Mouse (Mus musculus): Measurements from ENCODE around the gene Ywhag. TPM values are rescaled to one million over a fixed set of nuclear protein-coding genes. Genes with fewer than 3 reads are reported as not detected.

The Ywhag gene
- polyA plus RNA-seq, 1 experiment from 2014 or later, result 66.8 TPM

DNA sequence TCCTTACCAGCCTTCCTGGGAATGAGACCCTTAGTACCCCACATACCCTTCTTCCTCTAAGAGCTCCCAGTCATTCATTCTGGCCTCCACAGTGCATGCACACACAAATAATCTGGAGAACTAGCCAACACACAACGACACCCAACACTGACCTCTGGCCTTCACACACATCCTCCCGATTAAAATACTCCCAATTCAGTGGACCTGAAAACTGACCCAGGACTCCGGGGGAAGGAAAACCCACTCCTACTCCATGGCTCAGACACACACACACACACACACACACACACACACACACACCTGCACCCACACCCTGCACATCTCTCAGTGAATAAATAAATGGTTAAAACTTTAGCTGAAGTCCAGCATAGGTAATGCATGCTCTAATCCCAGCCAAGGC lies 14.5 kb downstream of the Ywhag start:
- peaks cover 52% of the 10 kb centered on the region for H3K36me3 ChIP-seq (replicated peaks; ENCODE audit: insufficient read depth, low read length)
- no peak overlapping the region for H3K4me2 ChIP-seq (ENCODE audit: low read depth, low read length)
- 85% methylated on average over 3 of the region's 3 CpGs for WGBS (ENCODE audit: insufficient replicate concordance)
- no peak for DNase-seq
- H3K4me3 ChIP-seq (ENCODE audit: low read depth, low read length), result no peak overlapping the region
- peaks cover 14% of the 10 kb centered on the region for H3K4me1 ChIP-seq (ENCODE audit: insufficient read depth)
- no peaks in the 10 kb centered on the region for H3K27me3 ChIP-seq (ENCODE audit: insufficient read depth, low read length)
- ATAC-seq, result no peak
- TF ChIP-seq CTCF (IDR thresholded peaks at IDR 0.05; ENCODE audit: low read depth), result no peak
- no peak for TF ChIP-seq EP300 (IDR thresholded peaks at IDR 0.05; ENCODE audit: low read depth)
- no peaks in the 10 kb centered on the region for H3K9me3 ChIP-seq (ENCODE audit: low read length)
- no peak overlapping the region for H3K9ac ChIP-seq (replicated peaks)
- H3K27ac ChIP-seq (ENCODE audit: low read depth), result no peak overlapping the region

DNA sequence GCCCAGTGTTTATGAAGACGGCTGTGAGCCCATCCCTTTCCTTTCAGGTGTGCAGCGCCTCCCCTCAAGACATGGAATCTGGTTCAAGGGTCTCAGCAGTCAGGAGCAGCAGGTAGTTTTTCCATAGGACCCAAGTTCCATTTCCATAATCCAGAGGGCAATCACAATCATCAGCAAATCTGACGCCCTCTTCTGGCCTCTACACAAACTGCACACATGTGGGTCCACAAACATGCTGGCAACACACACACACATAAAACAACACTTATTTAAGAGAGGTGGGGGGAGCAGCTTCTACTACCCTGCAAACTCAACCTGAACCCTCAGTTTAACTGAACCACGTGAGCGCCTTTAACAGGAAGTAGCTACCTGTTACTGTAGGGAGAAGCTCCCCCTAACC lies 15.8 kb downstream of the Ywhag start:
- Histone ChIP-seq H3K4me2 (ENCODE audit: low read depth, low read length) (no peak overlapping the region), H3K4me1 (ENCODE audit: insufficient read depth) (peaks cover 24% of the 10 kb centered on the region), H3K9ac (replicated peaks) (no peak overlapping the region), H3K27me3 (ENCODE audit: insufficient read depth, low read length) (no peaks in the 10 kb centered on the region), H3K36me3 (replicated peaks; ENCODE audit: insufficient read depth, low read length) (peaks cover 48% of the 10 kb centered on the region), H3K9me3 (ENCODE audit: low read length) (no peaks in the 10 kb centered on the region), H3K27ac (ENCODE audit: low read depth) (no peak overlapping the region), H3K4me3 (ENCODE audit: low read depth, low read length) (no peak overlapping the region)
- ATAC-seq (no peak), DNase-seq (no peak)
- 89% methylated on average over 5 of the region's 5 CpGs for WGBS (ENCODE audit: insufficient replicate concordance)
- TF ChIP-seq CTCF (IDR thresholded peaks at IDR 0.05; ENCODE audit: low read depth) (no peak), EP300 (IDR thresholded peaks at IDR 0.05; ENCODE audit: low read depth) (no peak)

DNA sequence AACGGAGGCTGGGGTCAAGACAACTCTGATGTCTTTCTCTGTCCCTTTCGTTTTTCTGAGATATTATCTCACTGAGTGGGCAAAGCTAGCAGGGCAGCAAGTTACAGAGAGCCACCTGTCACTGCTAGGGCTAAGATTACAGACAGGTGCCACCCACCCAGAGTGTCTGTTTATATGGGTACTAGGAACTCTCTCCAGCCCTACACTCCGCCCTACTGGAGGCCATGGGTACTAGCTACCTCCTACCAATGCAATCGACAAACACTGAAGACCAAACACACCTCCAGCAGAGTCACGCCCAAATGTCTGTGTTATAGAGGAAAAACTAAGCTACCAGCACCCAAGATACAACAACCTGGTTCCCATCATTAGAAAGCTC lies 16.4 kb downstream of the Ywhag start:
- DNase-seq (no peak), ATAC-seq (no peak)
- H3K9me3 ChIP-seq (ENCODE audit: low read length), result no peaks in the 10 kb centered on the region
- no peak overlapping the region for H3K9ac ChIP-seq (replicated peaks)
- peaks cover 48% of the 10 kb centered on the region for H3K36me3 ChIP-seq (replicated peaks; ENCODE audit: insufficient read depth, low read length)
- TF ChIP-seq CTCF (IDR thresholded peaks at IDR 0.05; ENCODE audit: low read depth) (no peak), EP300 (IDR thresholded peaks at IDR 0.05; ENCODE audit: low read depth) (no peak)
- peaks cover 30% of the 10 kb centered on the region for H3K4me1 ChIP-seq (ENCODE audit: insufficient read depth)
- H3K4me2 ChIP-seq (ENCODE audit: low read depth, low read length), result no peak overlapping the region
- no peak overlapping the region for H3K4me3 ChIP-seq (ENCODE audit: low read depth, low read length)
- H3K27me3 ChIP-seq (ENCODE audit: insufficient read depth, low read length), result no peaks in the 10 kb centered on the region
- WGBS (ENCODE audit: insufficient replicate concordance), result 85% methylated on average over 5 of the region's 5 CpGs
- H3K27ac ChIP-seq (ENCODE audit: low read depth), result no peak overlapping the region

DNA sequence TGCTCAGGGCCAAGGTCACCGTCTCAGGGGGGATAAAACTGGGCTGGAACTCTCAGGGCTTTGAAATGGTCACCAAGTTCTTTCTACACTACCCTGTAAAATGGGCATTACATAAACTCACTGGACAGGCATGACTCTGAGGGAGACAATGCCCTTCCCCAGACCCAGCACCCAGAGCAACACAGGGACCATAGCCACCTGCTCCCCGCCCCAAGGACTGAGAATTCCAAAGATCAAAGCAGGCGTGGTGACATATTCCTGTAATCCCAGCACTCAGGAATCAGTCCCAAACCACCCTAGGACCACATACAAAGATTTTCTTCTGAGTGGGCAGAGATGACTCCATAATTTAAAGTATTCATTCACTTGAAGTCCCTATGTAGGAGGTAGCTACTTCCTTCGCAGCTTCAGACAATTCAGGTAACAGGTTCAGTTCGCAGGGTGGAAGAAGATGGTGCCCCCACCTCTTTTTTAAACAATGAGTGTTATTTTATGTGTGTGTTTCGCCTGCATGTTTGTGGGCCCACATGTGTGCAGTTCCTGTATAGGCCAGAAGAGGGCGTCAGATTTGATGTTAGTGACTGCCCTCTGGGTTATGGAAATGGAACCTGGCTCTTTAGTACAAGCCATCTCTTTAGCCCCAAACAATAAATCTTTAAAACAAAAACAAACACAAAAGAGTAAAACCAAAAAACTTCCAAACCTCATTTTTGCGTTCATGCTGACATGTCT lies 16.9 kb downstream of the Ywhag start:
- no peak for TF ChIP-seq EP300 (IDR thresholded peaks at IDR 0.05; ENCODE audit: low read depth)
- peak; percentile 60 for TF ChIP-seq CTCF (IDR thresholded peaks at IDR 0.05; ENCODE audit: low read depth)
- Histone ChIP-seq H3K27ac (ENCODE audit: low read depth) (no peak overlapping the region), H3K4me2 (ENCODE audit: low read depth, low read length) (no peak overlapping the region), H3K9me3 (ENCODE audit: low read length) (no peaks in the 10 kb centered on the region), H3K36me3 (replicated peaks; ENCODE audit: insufficient read depth, low read length) (peaks cover 47% of the 10 kb centered on the region), H3K27me3 (ENCODE audit: insufficient read depth, low read length) (no peaks in the 10 kb centered on the region), H3K4me3 (ENCODE audit: low read depth, low read length) (no peak overlapping the region), H3K4me1 (ENCODE audit: insufficient read depth) (peaks cover 32% of the 10 kb centered on the region), H3K9ac (replicated peaks) (no peak overlapping the region)
- DNase-seq (no peak), ATAC-seq (no peak)
- 89% methylated on average over 8 of the region's 8 CpGs for WGBS (ENCODE audit: insufficient replicate concordance)

DNA sequence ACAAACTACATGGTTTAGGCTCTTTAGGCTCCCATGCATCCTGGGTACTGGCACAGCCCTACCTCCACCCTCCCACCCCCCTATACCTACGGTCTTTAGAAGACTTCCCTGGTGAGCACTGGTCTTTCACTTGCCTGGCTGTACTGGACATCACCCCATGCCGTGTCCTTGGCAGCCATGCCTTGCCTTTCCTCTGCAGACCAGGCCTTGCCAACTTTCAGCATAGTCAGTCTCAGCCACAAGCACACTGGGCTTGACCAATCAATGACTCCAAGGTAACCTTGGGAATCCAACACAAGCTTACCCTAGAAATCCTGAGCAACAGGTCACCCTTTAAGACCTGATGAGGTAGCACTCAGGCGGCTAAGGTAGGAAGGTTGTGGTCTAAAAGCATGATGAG lies 17.8 kb downstream of the Ywhag start:
- Histone ChIP-seq H3K36me3 (replicated peaks; ENCODE audit: insufficient read depth, low read length) (peaks cover 41% of the 10 kb centered on the region), H3K27ac (ENCODE audit: low read depth) (0 out of 2 replicates have a peak overlapping the region, but pooled peaks have one; percentile 1), H3K27me3 (ENCODE audit: insufficient read depth, low read length) (no peaks in the 10 kb centered on the region), H3K4me3 (ENCODE audit: low read depth, low read length) (no peak overlapping the region), H3K9ac (replicated peaks) (no peak overlapping the region), H3K4me2 (ENCODE audit: low read depth, low read length) (no peak overlapping the region), H3K4me1 (ENCODE audit: insufficient read depth) (peaks cover 32% of the 10 kb centered on the region), H3K9me3 (ENCODE audit: low read length) (no peaks in the 10 kb centered on the region)
- WGBS (ENCODE audit: insufficient replicate concordance), result 94% methylated on average over 3 of the region's 3 CpGs
- TF ChIP-seq CTCF (IDR thresholded peaks at IDR 0.05; ENCODE audit: low read depth) (no peak), EP300 (IDR thresholded peaks at IDR 0.05; ENCODE audit: low read depth) (no peak)
- no peak for ATAC-seq
- DNase-seq, result no peak

DNA sequence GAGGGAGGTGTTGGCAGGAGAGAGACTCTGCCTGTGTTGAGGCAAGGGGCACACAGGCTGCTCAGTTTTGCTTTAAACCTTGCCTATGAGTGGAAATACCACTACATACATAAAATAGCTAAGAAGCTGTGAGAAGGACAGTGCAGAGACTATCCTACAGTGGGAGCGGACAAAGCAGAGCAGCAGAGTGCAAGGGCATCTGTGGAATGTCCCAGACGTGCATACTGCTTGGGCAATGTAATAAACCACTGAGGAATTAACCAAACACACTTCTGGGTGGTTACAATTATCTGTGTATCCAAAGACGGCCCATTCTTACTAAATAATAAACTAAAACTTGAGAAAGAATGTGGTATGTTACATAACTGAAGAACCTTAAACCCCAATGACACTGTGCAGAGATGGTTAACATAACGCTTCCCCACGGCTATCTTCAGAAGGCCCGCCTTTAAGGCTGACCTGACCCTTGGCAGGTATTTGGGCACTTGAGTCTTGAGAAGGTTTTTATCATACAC lies 18.3 kb downstream of the Ywhag start:
- ATAC-seq (no peak), DNase-seq (no peak)
- H3K4me3 ChIP-seq (ENCODE audit: low read depth, low read length), result no peak overlapping the region
- H3K4me1 ChIP-seq (ENCODE audit: insufficient read depth), result peaks cover 32% of the 10 kb centered on the region
- peaks cover 41% of the 10 kb centered on the region for H3K36me3 ChIP-seq (replicated peaks; ENCODE audit: insufficient read depth, low read length)
- H3K9me3 ChIP-seq (ENCODE audit: low read length), result no peaks in the 10 kb centered on the region
- no peak overlapping the region for H3K4me2 ChIP-seq (ENCODE audit: low read depth, low read length)
- no peak overlapping the region for H3K9ac ChIP-seq (replicated peaks)
- TF ChIP-seq EP300 (IDR thresholded peaks at IDR 0.05; ENCODE audit: low read depth) (no peak), CTCF (IDR thresholded peaks at IDR 0.05; ENCODE audit: low read depth) (no peak)
- 72% methylated on average over 6 of the region's 6 CpGs for WGBS (ENCODE audit: insufficient replicate concordance)
- H3K27ac ChIP-seq (ENCODE audit: low read depth), result peak overlapping the region; percentile 51; the same call in 1 of the 2 replicates
- H3K27me3 ChIP-seq (ENCODE audit: insufficient read depth, low read length), result no peaks in the 10 kb centered on the region
